Mouse (Mus musculus) ES-Bruce4 (cell line): ENCODE measurements around the gene Plpp4.

ENCODE experiments used
- CTCF ChIP-seq: IDR thresholded peaks from one replicate; pipeline ENCODE4 v1.8.1; 2011; ENCODE audit warnings: low read depth, low read length
- EP300 ChIP-seq: IDR thresholded peaks from 2 replicates; pipeline ENCODE4 v1.6.1; 2011; ENCODE audit warnings: low read depth, low read length; ENCODE audit not compliant: insufficient read depth
- POLR2A ChIP-seq: IDR thresholded peaks from one replicate; pipeline ENCODE4 v1.8.1; 2011; ENCODE audit warnings: low read length; ENCODE audit not compliant: insufficient read depth

- no peak for TF ChIP-seq POLR2A
- no peak for TF ChIP-seq EP300
- TF ChIP-seq CTCF = no peak
Measured at GRCm38 (mm10) chr7:129273867-129274266, 17.0 kb downstream of the Plpp4 start.
